Mouse (Mus musculus) megakaryocyte, embryonic 14.5 days (primary cell): ENCODE results near the gene Rspry1. TPM values are rescaled to one million over a fixed set of nuclear protein-coding genes. Genes with fewer than 3 reads are reported as not detected.

ENCODE experiments used
- H3K27me3 ChIP-seq: replicated peaks from 2 replicates; pipeline ENCODE3; 2012; ENCODE audit warnings: inconsistent platforms
- H3K36me3 ChIP-seq: replicated peaks from 2 replicates; pipeline ENCODE3; 2012; ENCODE audit warnings: low read length, inconsistent platforms, mixed read lengths
- H3K4me1 ChIP-seq: 2 replicates; pipeline ENCODE4 v1.6.1; 2012; ENCODE audit warnings: inconsistent platforms
- H3K4me3 ChIP-seq: replicated peaks from 2 replicates; pipeline ENCODE3; 2012; ENCODE audit warnings: moderate library complexity, mild to moderate bottlenecking, inconsistent platforms
- H3K9me3 ChIP-seq: 2 replicates; pipeline ENCODE4 v1.6.1; 2012; ENCODE audit warnings: inconsistent platforms
- FLI1 ChIP-seq: IDR thresholded peaks from 2 replicates; pipeline ENCODE4 v1.6.1; 2012; ENCODE audit warnings: low read length, inconsistent platforms, mixed read lengths
- GATA1 ChIP-seq: IDR thresholded peaks from 3 replicates; pipeline ENCODE4 v1.6.1; 2012; ENCODE audit warnings: mixed read lengths, low read length, inconsistent platforms, borderline replicate concordance
- polyA plus RNA-seq: library from polyadenylated mRNA; stranded (reverse); fragments of >175 nt; gene quantifications from 2 replicates; pipeline ENCODE4 v1.2.3, GENCODE M21; 2012; ENCODE audit warnings: low replicate concordance; ENCODE audit not compliant: insufficient read depth

Rspry1 gene
- polyA plus RNA-seq, 1 experiment = 3.4 TPM

GRCm38 (mm10) chr8:94601034-94601606 is 617 bp upstream of the Rspry1 start:
- Histone ChIP-seq H3K9me3 (no peaks in the 10 kb centered on the region), H3K36me3 (peaks cover 11% of the 10 kb centered on the region), H3K4me3 (peak overlapping the region; percentile 100), H3K4me1 (peaks cover 45% of the 10 kb centered on the region), H3K27me3 (no peaks in the 10 kb centered on the region)
- no peak for TF ChIP-seq FLI1
- TF ChIP-seq GATA1 = no peak

- Histone ChIP-seq H3K4me3 (peak overlapping the region; percentile 100), H3K27me3 (no peaks in the 10 kb centered on the region), H3K4me1 (peaks cover 46% of the 10 kb centered on the region), H3K9me3 (no peaks in the 10 kb centered on the region), H3K36me3 (peaks cover 15% of the 10 kb centered on the region)
- TF ChIP-seq GATA1 (no peak), FLI1 (no peak)
Measured at GRCm38 (mm10) chr8:94602471-94603131, 864 bp downstream of the Rspry1 start.

- Histone ChIP-seq H3K4me1 (peaks cover 45% of the 10 kb centered on the region), H3K4me3 (no peak overlapping the region), H3K36me3 (peaks cover 23% of the 10 kb centered on the region), H3K27me3 (no peaks in the 10 kb centered on the region), H3K9me3 (no peaks in the 10 kb centered on the region)
- TF ChIP-seq FLI1 (no peak), GATA1 (no peak)
Measured at GRCm38 (mm10) chr8:94604030-94604429, 2.3 kb downstream of the Rspry1 start.

- Histone ChIP-seq H3K9me3 (no peaks in the 10 kb centered on the region), H3K4me3 (no peak overlapping the region), H3K4me1 (peaks cover 33% of the 10 kb centered on the region), H3K36me3 (peaks cover 31% of the 10 kb centered on the region), H3K27me3 (no peaks in the 10 kb centered on the region)
- no peak for TF ChIP-seq FLI1
- no peak for TF ChIP-seq GATA1
Measured at GRCm38 (mm10) chr8:94607064-94607463, 5.3 kb downstream of the Rspry1 start.

GRCm38 (mm10) chr8:94624885-94625284 is 23.1 kb downstream of the Rspry1 start:
- Histone ChIP-seq H3K36me3 (peaks cover 70% of the 10 kb centered on the region), H3K9me3 (no peaks in the 10 kb centered on the region), H3K4me3 (no peak overlapping the region), H3K27me3 (no peaks in the 10 kb centered on the region), H3K4me1 (peaks cover 5% of the 10 kb centered on the region; the same call in 1 of the 2 replicates)
- no peak for TF ChIP-seq GATA1
- TF ChIP-seq FLI1 = no peak

GRCm38 (mm10) chr8:94633564-94634194 is 31.9 kb downstream of the Rspry1 start:
- H3K27me3 ChIP-seq = no peaks in the 10 kb centered on the region
- H3K4me3 ChIP-seq = peak overlapping the region; percentile 23
- H3K9me3 ChIP-seq = no peaks in the 10 kb centered on the region
- peaks cover 96% of the 10 kb centered on the region for H3K36me3 ChIP-seq
- peaks cover 47% of the 10 kb centered on the region for H3K4me1 ChIP-seq
- TF ChIP-seq GATA1 = no peak
- no peak for TF ChIP-seq FLI1

- peak overlapping the region; percentile 1 for H3K4me3 ChIP-seq
- no peaks in the 10 kb centered on the region for H3K9me3 ChIP-seq
- H3K4me1 ChIP-seq = peaks cover 47% of the 10 kb centered on the region
- peaks cover 96% of the 10 kb centered on the region for H3K36me3 ChIP-seq
- TF ChIP-seq GATA1 = peak; percentile 33; the same call in 1 of the 3 replicates
- no peak for TF ChIP-seq FLI1
- H3K27me3 ChIP-seq = no peaks in the 10 kb centered on the region
Measured at GRCm38 (mm10) chr8:94634211-94634610, 32.5 kb downstream of the Rspry1 start.

GRCm38 (mm10) chr8:94641183-94641582 is 39.4 kb downstream of the Rspry1 start:
- Histone ChIP-seq H3K27me3 (no peaks in the 10 kb centered on the region), H3K9me3 (no peaks in the 10 kb centered on the region), H3K4me3 (no peak overlapping the region), H3K36me3 (peaks cover 100% of the 10 kb centered on the region), H3K4me1 (peaks cover 42% of the 10 kb centered on the region)
- TF ChIP-seq GATA1 (no peak), FLI1 (no peak)

GRCm38 (mm10) chr8:94641938-94642337 is 40.2 kb downstream of the Rspry1 start:
- 0 out of 2 replicates have a peak, but pooled peaks cover under 1% of the 10 kb centered on the region for H3K9me3 ChIP-seq
- no peak overlapping the region for H3K4me3 ChIP-seq
- H3K27me3 ChIP-seq = no peaks in the 10 kb centered on the region
- H3K4me1 ChIP-seq = peaks cover 39% of the 10 kb centered on the region
- H3K36me3 ChIP-seq = peaks cover 100% of the 10 kb centered on the region
- TF ChIP-seq FLI1 (no peak), GATA1 (no peak)

- Histone ChIP-seq H3K4me3 (no peak overlapping the region), H3K4me1 (peaks cover 44% of the 10 kb centered on the region), H3K9me3 (0 out of 2 replicates have a peak, but pooled peaks cover 3% of the 10 kb centered on the region), H3K36me3 (peaks cover 95% of the 10 kb centered on the region), H3K27me3 (no peaks in the 10 kb centered on the region)
- TF ChIP-seq FLI1 = no peak
- TF ChIP-seq GATA1 = no peak
Measured at GRCm38 (mm10) chr8:94645202-94645601, 43.5 kb downstream of the Rspry1 start.
